Mouse (Mus musculus) embryo, embryonic 11 days (tissue): ENCODE measurements around the gene Zim1.
A peak's percentile ranks its signal among the peaks of the same experiment; 100 is the strongest.

Experiments
- DNase-seq: peaks from one replicate; pipeline ENCODE4 v3.0.0-alpha.2; 2015

The Zim1 gene

GRCm38 (mm10) chr7:6696241-6697045 lies at the start of gene Zim1:
TSS of gene Zim1 (minus strand) at chr7:6696450.
- DNase-seq: peak; percentile 96

DNA sequence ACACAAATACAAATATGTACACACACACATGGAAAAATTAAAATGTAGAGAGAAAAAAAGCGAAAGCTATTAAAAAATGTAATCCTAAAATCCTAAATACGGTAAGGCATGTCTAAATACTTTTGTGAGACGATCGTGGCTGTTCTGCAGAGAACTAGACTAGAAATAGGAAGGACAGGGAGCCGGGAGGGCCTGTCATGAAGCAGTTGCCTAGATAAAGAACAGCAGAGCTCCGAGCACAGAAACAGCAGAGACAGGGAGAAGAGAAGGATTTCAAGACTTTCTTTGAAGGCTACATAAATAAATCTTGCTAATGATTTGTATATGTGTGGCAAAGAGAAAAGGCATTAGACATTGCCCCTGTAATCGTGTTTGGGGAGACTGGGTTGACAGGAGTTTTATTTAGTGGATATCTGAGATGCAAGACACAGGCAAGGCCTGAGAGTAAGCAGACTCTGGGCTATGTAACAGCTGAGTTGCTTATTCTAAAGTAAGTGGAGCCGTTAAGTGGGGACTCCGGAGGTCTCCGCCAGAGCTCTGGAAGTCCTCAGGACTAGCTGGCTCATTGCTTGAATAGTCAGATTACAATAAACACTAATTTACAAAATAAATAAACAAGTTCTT lies 48.1 kb upstream of the Zim1 start:
- peak; percentile 57 for DNase-seq

DNA sequence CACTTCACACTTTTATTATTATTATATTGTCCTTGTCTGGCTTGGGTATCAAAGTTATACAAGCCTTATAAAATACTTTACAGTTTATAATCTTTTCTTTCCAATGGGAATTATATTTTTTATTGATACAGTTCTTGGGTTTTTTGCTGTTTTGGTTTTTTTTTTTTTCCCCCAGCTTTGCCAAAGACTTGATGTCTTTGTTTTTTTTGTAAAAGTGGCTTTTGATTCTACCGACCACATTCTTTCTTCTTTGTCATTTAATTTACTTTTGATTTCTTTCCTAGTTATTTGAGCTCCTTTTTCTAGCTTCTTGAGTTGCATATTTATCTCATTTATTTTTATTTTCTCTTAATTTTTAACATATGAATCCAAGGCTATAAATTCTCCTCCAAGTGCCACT lies 39.8 kb upstream of the Zim1 start:
- no peak for DNase-seq

- peak; percentile 21 for DNase-seq
These were observed 35.7 kb upstream of the Zim1 start for GRCm38 (mm10) chr7:6731930-6732329.

DNA sequence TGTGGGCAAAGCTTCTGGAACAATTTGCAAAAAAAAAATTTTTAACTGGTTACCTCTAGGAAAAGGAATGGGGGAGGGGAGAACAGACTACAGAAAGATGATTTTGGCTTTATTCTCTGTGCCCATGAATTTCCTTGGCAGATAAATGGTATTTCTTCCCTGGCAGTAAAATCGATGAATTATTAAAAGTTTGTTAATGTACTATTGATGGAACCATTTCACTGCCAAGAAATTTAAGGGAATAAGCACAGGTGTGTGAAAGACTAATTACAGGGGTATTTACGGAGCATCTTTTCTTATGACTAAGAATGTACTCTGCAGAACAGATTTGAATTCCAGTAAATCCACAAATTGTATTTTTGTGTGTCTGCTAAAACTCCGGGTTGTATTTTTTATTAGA lies 35.1 kb upstream of the Zim1 start:
- no peak for DNase-seq

- DNase-seq: peak; percentile 62
These were observed 34.6 kb upstream of the Zim1 start for GRCm38 (mm10) chr7:6730801-6731200.

DNA sequence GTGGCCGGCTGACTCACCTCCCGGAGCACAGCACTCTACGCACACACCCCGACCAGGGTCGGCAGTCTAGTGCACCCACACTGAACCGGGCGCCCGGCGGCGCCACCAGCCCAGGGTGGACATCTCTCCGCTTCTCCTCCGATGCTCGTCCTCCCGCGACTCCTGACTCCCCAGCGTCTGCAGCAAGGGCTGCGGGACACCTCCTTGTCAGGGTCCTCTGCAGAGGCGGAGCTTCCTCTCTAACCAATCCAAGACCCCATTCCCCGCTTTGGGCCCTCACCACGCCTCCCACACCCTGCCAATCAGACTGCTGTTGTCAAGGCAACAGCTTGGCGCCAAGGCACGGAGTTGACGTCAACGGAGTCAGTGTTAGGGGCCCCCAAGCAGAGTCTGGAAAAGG lies 34.0 kb upstream of the Zim1 start, which contains the start of the genes Peg3 and Usp29:
Peg3 (minus strand) TSS at position 191 of the 400 bp plus-strand sequence.
Usp29 (plus strand) TSS at position 338 of the 400 bp plus-strand sequence.
- peak; percentile 93 for DNase-seq

- peak; percentile 95 for DNase-seq
These were observed 33.0 kb upstream of the Zim1 start for GRCm38 (mm10) chr7:6729061-6729817.

DNA sequence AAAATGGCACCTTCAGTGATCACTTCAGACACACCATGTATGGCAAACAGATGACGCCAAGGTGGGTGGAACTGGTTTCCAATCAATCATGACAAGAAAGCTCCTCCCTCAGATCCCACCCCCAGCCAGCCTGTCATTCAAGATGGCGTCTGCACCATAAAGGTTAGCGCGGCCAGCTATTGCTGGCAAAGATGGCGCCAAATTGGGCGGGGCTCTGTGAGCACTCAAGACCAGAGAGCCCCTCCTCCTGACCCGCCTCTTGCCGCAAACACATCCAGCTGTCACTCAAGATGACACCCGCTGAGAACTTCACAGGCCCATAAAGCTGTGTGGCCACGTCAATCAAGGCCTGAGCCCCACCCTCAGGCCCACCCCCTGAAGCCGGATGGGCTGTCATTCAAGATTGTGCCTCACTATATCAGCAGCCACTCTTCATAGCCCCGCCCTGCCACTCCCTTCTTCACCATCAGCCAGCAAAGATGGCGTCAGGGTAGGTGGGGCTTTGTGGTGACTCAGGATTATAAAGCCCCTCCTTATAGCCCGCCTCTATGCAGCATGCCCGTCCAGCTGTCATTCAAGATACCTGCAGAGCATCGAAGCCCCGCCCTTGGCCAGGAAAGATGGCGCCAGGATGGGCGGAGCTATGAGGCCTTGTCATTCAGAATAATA lies 32.1 kb upstream of the Zim1 start:
- DNase-seq: peak; percentile 93

DNA sequence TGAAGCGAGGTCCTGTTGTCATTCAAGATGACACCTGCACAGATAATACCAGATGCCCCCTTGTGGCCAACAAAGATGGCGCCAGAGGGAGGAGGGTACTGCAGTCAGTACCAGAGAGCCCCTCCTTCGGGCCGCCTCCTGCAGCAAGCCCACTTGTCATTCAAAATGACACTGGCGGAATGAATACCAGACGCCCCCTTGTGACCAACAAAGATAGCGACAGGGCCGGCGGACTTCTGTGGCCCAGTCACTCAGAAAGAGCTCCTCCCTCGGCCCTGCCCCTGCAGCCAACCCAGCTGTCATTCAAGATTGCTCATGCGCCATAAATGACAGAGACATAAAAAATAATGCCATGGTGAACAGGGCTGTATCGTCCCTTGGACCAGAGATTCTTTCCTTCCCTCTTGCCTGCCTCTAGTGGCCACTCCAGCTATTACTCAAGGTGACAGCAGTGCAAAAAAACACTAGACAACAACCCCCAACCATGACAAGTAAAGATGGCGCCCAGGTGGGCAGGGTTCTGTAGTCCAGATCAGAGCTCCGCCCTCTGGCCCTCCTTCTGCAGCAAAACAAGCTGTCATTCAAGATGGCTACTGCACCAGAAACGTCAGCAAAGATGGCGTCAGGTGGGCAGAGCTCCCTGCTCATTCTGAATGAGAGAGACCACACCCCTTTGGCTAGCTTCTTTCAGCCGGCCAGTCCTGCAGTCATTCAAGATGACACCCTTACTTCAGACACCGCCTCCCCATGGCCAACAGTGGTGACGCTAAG lies 31.3 kb upstream of the Zim1 start:
- peak; percentile 81 for DNase-seq

- DNase-seq: no peak
These were observed 13.1 kb upstream of the Zim1 start for GRCm38 (mm10) chr7:6709396-6709795.

DNA sequence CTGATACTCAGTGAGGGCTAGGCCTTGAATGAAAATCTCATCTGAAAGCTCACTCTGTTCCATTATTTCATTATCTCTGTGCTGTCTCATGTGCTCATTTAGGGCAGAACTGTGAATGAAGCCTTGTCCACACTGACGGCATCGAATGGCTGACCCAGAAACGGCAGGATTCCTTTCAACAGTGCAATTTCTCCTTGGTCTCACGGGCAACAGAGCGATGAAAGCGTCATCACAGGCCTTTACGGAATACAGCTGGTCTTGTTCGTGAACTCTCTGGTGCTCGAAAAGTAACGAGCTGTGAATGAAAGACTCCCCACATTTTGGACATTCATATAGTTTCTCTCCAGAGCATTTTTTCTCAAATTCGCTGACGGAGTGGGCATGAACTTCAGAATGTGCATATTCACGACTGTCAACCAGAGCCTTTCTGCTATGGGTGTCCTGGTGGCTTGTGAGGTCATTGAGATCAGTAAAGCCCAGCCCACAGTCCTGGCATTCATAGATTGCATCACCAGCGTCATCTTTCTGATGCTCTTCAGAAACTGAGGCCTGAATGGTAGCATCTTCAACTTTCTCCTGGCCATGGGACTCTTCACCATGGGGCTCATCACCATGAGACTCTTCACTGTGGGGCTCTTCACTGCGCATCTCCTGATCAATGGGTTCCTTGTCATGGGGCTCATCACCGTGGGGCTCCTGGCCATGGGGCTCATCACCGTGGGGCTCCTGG lies 12.4 kb upstream of the Zim1 start:
- DNase-seq: no peak

GRCm38 (mm10) chr7:6707416-6708015 lies 11.3 kb upstream of the Zim1 start:
- DNase-seq: no peak

DNA sequence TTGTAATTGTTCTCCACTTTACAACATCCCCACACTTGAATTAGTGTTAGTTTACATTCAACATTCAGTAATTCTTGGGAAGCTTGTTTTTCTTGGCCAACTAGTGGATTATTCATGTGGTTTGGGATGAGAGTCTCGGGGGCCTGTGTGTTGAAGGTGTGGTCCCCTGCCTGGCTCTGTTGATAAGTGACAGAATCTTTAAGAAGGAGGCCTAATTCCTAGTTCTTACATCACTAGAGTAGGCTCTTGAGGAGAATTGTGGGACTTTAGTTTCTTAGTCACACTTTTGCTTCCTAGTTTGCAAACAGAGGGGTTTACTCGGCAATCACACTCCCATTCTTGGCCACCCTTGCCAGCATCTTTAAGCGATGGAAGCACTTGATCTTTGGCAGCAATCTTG lies 3.0 kb upstream of the Zim1 start:
- no peak for DNase-seq

DNA sequence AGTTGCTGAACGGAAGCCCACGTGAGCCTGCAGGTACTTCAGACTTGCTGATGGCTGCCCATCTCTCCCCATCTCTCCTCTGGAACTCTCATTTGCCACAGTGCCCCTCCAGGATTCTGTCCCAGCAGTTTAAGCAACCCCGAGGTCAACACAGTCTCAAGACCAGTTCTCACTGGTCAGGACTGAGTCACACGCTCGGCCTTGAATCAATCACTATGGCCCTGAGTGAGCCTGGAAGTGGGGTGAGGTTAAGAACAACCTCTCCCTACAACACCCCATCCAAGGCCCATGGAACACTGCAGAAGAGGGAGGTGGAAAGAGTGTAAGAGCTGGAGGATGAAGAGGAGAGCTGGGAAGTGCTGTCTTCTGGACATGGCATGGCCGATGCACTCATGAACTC lies 10.7 kb downstream of the Zim1 start:
- DNase-seq: no peak

GRCm38 (mm10) chr7:6666726-6667125 lies 29.5 kb downstream of the Zim1 start:
- no peak for DNase-seq

- DNase-seq: no peak
These were observed 32.8 kb downstream of the Zim1 start for GRCm38 (mm10) chr7:6663430-6663829.

GRCm38 (mm10) chr7:6659605-6660004 lies 36.6 kb downstream of the Zim1 start:
- DNase-seq: peak; percentile 71

DNA sequence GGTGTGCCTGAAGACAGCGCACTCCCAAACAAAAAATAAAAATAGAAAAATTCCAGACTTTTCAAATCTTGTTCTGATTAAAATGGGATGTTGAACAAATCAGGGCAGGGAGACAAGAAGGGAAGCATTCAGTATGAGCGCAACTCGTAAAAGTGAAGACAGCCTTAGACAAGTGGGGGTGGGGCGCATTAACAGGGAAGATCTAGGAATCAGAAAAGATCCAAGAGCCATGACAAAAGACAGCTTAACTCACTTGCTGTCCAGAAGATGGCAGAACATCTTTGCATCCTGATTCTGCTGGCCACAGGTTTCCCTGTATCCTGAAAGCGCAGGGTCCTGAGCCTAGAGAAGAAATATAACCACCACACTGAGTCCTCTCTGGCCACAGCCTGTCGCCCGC lies 37.6 kb downstream of the Zim1 start:
- no peak for DNase-seq

GRCm38 (mm10) chr7:6652151-6652550 lies 44.1 kb downstream of the Zim1 start:
- no peak for DNase-seq

GRCm38 (mm10) chr7:6651221-6651620 lies 45.0 kb downstream of the Zim1 start:
- DNase-seq: no peak
